Mouse (Mus musculus) embryo, embryonic 9.5 days (tissue): ENCODE results near the gene Ccdc81.

ENCODE experiments used
- DNase-seq: peaks from one replicate; pipeline ENCODE4 v3.0.0-alpha.2; 2017; ENCODE audit errors: extremely low spot score

The Ccdc81 gene

GRCm38 (mm10) chr7:89903442-89904343, at the start of gene Ccdc81:
TSS of gene Ccdc81 (minus strand) at chr7:89903629.
- peak; percentile 34 for DNase-seq

GRCm38 (mm10) chr7:89949403-89949802, 46.0 kb upstream of the Ccdc81 start:
- DNase-seq = no peak

GRCm38 (mm10) chr7:89948026-89948425, 44.6 kb upstream of the Ccdc81 start:
- DNase-seq = no peak

GRCm38 (mm10) chr7:89940571-89941463, 37.4 kb upstream of the Ccdc81 start, which contains the start of gene Hikeshi:
TSS of gene Hikeshi (minus strand) at chr7:89941204.
- DNase-seq = peak; percentile 93

GRCm38 (mm10) chr7:89939497-89940353, 36.3 kb upstream of the Ccdc81 start:
- no peak for DNase-seq

- DNase-seq = no peak
These were observed 20.2 kb upstream of the Ccdc81 start for GRCm38 (mm10) chr7:89923441-89924180.

GRCm38 (mm10) chr7:89917776-89918175, 14.3 kb upstream of the Ccdc81 start:
- no peak for DNase-seq

GRCm38 (mm10) chr7:89916711-89917110, 13.3 kb upstream of the Ccdc81 start:
- no peak for DNase-seq

GRCm38 (mm10) chr7:89913432-89914158, 10.2 kb upstream of the Ccdc81 start:
- no peak for DNase-seq

GRCm38 (mm10) chr7:89912356-89912755, 8.9 kb upstream of the Ccdc81 start:
- DNase-seq = no peak

- DNase-seq = no peak
These were observed 6.3 kb upstream of the Ccdc81 start for GRCm38 (mm10) chr7:89909711-89910110.

GRCm38 (mm10) chr7:89908899-89909621, 5.6 kb upstream of the Ccdc81 start:
- DNase-seq = no peak

GRCm38 (mm10) chr7:89908421-89908820, 5.0 kb upstream of the Ccdc81 start:
- DNase-seq = peak; percentile 12

GRCm38 (mm10) chr7:89907950-89908349, 4.5 kb upstream of the Ccdc81 start:
- peak; percentile 77 for DNase-seq

GRCm38 (mm10) chr7:89903007-89903406, 422 bp downstream of the Ccdc81 start:
- DNase-seq = no peak

- no peak for DNase-seq
These were observed 11.6 kb downstream of the Ccdc81 start for GRCm38 (mm10) chr7:89891856-89892255.

- no peak for DNase-seq
These were observed 12.0 kb downstream of the Ccdc81 start for GRCm38 (mm10) chr7:89891412-89891811.

GRCm38 (mm10) chr7:89884551-89884950, 18.9 kb downstream of the Ccdc81 start:
- no peak for DNase-seq

- no peak for DNase-seq
These were observed 23.7 kb downstream of the Ccdc81 start for GRCm38 (mm10) chr7:89879686-89880085.
